Mouse (Mus musculus): ENCODE results near the gene Lca5l. TPM values are rescaled to one million over a fixed set of nuclear protein-coding genes. Genes with fewer than 3 reads are reported as not detected.
A peak's percentile ranks its signal among the peaks of the same experiment; 100 is the strongest.

Lca5l gene
- polyA plus RNA-seq, 1 experiment from 2014 or later: 1.2 TPM

DNA sequence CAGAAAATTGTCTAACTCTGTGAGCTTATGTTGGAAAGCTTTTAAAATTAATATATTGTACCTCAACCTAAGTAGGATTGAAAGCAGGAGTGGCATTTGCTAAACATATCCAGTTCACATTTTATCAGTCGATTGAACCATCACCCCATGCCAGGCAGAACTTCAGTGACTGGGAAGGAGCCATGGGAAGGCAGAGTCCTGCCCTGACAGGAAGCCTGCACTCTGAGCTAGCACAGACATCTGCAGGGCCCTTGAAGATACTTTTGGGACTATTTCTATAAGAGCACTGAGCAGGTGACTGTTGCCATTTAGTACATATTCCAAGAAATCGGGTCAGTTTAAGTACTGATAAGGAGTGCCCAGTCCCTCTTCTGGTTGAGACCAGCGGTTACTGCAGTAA, 29.9 kb upstream of the Lca5l start:
- H3K9me3 ChIP-seq (ENCODE audit: control insufficient read depth, low read length): no peaks in the 10 kb centered on the region
- no peak overlapping the region for H3K4me3 ChIP-seq (ENCODE audit: low read depth, low read length)
- no peak overlapping the region for H3K9ac ChIP-seq (ENCODE audit: low read length)
- no peak overlapping the region for H3K4me2 ChIP-seq
- 87% methylated on average over 3 of the region's 3 CpGs for WGBS
- ATAC-seq (ENCODE audit: low FRiP score): no peak
- H3K4me1 ChIP-seq (ENCODE audit: control insufficient read depth, insufficient read depth, low read length): no peaks in the 10 kb centered on the region
- H3K27me3 ChIP-seq (ENCODE audit: control insufficient read depth, insufficient read depth, low read length): no peaks in the 10 kb centered on the region
- H3K27ac ChIP-seq (ENCODE audit: low read depth, low read length): no peak overlapping the region
- DNase-seq (ENCODE audit: low spot score, missing footprints): no peak
- no peaks in the 10 kb centered on the region for H3K36me3 ChIP-seq (ENCODE audit: control insufficient read depth, insufficient read depth, low read length)

DNA sequence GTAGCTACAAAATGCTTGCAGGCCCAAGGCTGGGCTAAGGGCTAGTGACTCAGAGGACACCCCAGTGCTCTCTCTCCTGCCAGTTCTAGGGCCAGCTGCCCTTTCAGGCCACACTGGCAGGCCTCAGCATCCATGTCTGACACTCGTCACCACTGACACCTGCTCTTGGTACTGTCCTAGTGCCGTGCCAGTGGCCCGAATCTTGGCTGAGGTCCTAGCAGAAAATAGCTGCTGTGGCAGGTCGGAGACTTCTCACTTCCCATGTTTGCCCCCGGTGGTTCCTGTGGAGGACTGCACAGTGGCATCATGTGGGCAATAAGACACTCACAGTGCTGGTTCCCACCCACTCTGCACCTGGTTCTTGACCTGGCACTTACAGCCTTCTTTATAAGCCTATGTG, 29.4 kb upstream of the Lca5l start:
- Histone ChIP-seq H3K36me3 (ENCODE audit: control insufficient read depth, insufficient read depth, low read length) (no peaks in the 10 kb centered on the region), H3K9me3 (ENCODE audit: control insufficient read depth, low read length) (no peaks in the 10 kb centered on the region), H3K9ac (ENCODE audit: low read length) (no peak overlapping the region), H3K27me3 (ENCODE audit: control insufficient read depth, insufficient read depth, low read length) (no peaks in the 10 kb centered on the region), H3K4me2 (no peak overlapping the region), H3K27ac (ENCODE audit: low read depth, low read length) (no peak overlapping the region), H3K4me1 (ENCODE audit: control insufficient read depth, insufficient read depth, low read length) (no peaks in the 10 kb centered on the region), H3K4me3 (ENCODE audit: low read depth, low read length) (no peak overlapping the region)
- no peak for ATAC-seq (ENCODE audit: low FRiP score)
- 82% methylated on average over 5 of the region's 5 CpGs for WGBS
- DNase-seq (ENCODE audit: low spot score, missing footprints): no peak

DNA sequence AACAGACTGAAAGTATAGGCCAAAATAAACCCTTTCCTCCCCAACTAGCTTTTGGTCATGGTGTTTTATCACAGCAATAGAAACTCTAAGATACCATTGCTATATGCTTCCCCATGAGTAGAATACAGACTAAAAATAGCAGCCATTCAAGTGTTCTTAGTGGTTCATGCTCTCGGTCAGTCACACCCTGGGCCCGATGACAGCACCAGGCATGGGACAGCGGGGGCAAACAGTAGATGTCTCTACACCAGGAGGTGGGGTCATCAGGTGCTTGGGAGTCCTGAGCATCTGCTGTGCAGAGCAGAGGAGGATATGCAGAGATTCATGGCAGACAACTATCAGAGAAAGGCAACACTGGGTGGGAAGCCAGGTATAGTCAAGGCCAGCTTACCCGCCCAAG, 21.0 kb upstream of the Lca5l start:
- Histone ChIP-seq H3K27me3 (ENCODE audit: control insufficient read depth, insufficient read depth, low read length) (no peaks in the 10 kb centered on the region), H3K27ac (ENCODE audit: low read depth, low read length) (no peak overlapping the region), H3K4me3 (ENCODE audit: low read depth, low read length) (no peak overlapping the region), H3K9ac (ENCODE audit: low read length) (no peak overlapping the region), H3K4me1 (ENCODE audit: control insufficient read depth, insufficient read depth, low read length) (no peaks in the 10 kb centered on the region), H3K4me2 (no peak overlapping the region), H3K9me3 (ENCODE audit: control insufficient read depth, low read length) (no peaks in the 10 kb centered on the region), H3K36me3 (ENCODE audit: control insufficient read depth, insufficient read depth, low read length) (no peaks in the 10 kb centered on the region)
- DNase-seq (ENCODE audit: low spot score, missing footprints) (no peak), ATAC-seq (ENCODE audit: low FRiP score) (no peak)
- 98% methylated on average over 4 of the region's 4 CpGs for WGBS

DNA sequence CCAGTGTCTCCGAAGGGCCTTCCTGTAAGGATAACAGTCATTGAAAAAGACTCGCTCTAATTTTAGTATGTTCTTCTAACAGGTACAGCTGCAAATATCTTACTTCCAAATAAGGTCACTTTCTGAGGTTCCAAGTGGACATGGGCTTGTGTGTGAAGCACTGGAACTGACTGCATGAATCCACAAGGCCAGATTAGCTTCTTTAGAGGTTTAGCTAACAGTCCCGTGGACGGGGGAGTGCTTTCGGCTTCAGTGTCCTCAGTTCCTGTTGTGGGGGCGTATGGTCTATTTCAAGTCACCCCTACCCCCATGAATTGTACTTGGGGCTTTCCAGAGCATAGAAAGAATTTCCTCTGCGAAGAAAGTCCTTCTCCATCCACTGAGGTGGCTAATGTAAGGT, 18.8 kb upstream of the Lca5l start:
- Histone ChIP-seq H3K4me3 (ENCODE audit: low read depth, low read length) (no peak overlapping the region), H3K4me1 (ENCODE audit: control insufficient read depth, insufficient read depth, low read length) (no peaks in the 10 kb centered on the region), H3K9ac (ENCODE audit: low read length) (no peak overlapping the region), H3K4me2 (no peak overlapping the region), H3K27ac (ENCODE audit: low read depth, low read length) (no peak overlapping the region), H3K9me3 (ENCODE audit: control insufficient read depth, low read length) (no peaks in the 10 kb centered on the region), H3K36me3 (ENCODE audit: control insufficient read depth, insufficient read depth, low read length) (no peaks in the 10 kb centered on the region), H3K27me3 (ENCODE audit: control insufficient read depth, insufficient read depth, low read length) (no peaks in the 10 kb centered on the region)
- ATAC-seq (ENCODE audit: low FRiP score) (no peak), DNase-seq (ENCODE audit: low spot score, missing footprints) (no peak)
- WGBS: 86% methylated on average over 7 of the region's 7 CpGs

DNA sequence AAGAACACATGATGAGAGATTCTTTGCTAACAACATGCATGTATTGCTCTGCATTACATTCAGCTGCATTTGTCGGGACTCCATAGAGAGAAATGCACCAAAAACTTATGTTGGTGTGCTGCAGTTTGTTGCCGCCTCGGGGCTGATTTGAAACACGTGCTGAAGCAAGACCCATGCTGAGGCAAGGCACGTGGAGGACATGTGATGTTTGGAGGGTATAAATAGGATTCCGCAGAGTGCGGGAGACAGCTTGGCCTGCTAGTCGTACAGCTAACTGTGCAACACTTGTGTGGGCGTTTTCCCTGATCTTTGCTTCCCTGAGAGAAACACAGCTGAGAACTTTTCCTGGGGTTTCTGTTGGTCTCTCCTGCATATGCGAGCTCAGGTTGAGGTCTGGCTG, 17.7 kb upstream of the Lca5l start:
- H3K27ac ChIP-seq (ENCODE audit: low read depth, low read length): no peak overlapping the region
- WGBS: 80% methylated on average over 10 of the region's 10 CpGs
- H3K4me1 ChIP-seq (ENCODE audit: control insufficient read depth, insufficient read depth, low read length): no peaks in the 10 kb centered on the region
- H3K4me3 ChIP-seq (ENCODE audit: low read depth, low read length): no peak overlapping the region
- H3K27me3 ChIP-seq (ENCODE audit: control insufficient read depth, insufficient read depth, low read length): no peaks in the 10 kb centered on the region
- no peaks in the 10 kb centered on the region for H3K9me3 ChIP-seq (ENCODE audit: control insufficient read depth, low read length)
- DNase-seq (ENCODE audit: low spot score, missing footprints) (no peak), ATAC-seq (ENCODE audit: low FRiP score) (no peak)
- H3K36me3 ChIP-seq (ENCODE audit: control insufficient read depth, insufficient read depth, low read length): no peaks in the 10 kb centered on the region
- H3K4me2 ChIP-seq: no peak overlapping the region
- H3K9ac ChIP-seq (ENCODE audit: low read length): no peak overlapping the region

DNA sequence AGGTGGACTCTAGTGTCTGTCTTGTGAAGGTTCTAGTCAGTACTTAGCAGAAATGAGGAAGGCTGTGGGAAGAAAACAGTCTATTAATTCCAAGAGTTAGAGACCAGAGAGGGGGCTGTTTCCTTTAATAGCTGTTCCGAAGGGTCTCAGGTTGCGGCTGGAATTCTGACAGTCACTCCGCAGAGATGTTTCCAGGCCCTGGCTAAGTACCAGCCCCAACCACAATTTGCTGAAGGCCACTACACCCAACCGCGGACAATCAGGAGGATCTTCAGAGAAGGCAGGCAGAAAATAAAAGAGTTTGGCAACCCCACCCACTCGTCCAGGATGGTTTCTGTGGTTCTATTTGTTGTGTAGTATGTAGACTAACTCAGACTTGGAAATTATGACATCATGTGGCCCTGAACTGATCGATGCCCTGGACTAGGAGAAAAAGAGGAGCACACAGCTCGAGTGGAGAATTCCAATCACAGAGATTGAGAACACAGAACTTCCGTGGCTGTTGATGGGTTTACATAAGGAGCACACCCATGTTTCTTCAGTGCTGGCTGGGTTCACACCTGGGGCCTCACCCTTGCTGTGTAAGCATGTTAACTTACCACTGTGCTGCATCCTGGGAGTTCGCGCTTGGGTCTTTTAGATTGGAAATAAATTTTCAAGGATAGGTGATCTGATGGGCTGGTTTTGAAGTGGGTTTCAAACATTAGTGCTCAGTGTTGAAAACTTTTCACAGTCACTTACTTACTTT, 9.6 kb upstream of the Lca5l start:
- DNase-seq (ENCODE audit: low spot score, missing footprints): no peak
- 84% methylated on average over 11 of the region's 11 CpGs for WGBS

DNA sequence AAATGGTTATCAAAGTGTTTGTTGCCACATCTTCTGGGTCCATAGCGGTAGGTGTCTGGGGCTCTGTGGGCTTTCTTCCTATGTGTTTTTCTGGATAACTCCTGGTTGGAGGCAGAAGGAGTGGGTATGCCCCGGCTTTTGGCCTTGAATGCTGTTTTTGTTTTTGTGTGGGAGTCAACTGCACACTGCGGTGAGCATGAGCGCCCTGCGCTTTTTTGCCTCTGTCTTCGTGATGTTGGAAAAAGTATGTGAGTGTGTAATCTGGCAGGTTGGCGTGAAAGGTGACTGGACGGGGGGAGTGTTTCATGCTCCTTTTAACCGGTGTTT, 8.6 kb upstream of the Lca5l start:
- H3K4me1 ChIP-seq (ENCODE audit: control insufficient read depth, insufficient read depth, low read length): no peaks in the 10 kb centered on the region; the same call in 1 of the 2 replicates
- ATAC-seq (ENCODE audit: low FRiP score) (no peak), DNase-seq (ENCODE audit: low spot score, missing footprints) (no peak)
- peak overlapping the region; percentile 7; the same call in 1 of the 2 replicates for H3K4me3 ChIP-seq (ENCODE audit: low read depth, low read length)
- WGBS: 39% methylated on average over 9 of the region's 9 CpGs
- H3K36me3 ChIP-seq (ENCODE audit: control insufficient read depth, insufficient read depth, low read length): no peaks in the 10 kb centered on the region
- no peaks in the 10 kb centered on the region for H3K27me3 ChIP-seq (ENCODE audit: control insufficient read depth, insufficient read depth, low read length)
- H3K4me2 ChIP-seq: peak overlapping the region; percentile 42
- no peaks in the 10 kb centered on the region for H3K9me3 ChIP-seq (ENCODE audit: control insufficient read depth, low read length)
- H3K9ac ChIP-seq (ENCODE audit: low read length): peak overlapping the region; percentile 41; the same call in 1 of the 2 replicates
- no peak overlapping the region for H3K27ac ChIP-seq (ENCODE audit: low read depth, low read length)

More for the DNA sequence above, 9.6 kb upstream of the Lca5l start:
- Histone ChIP-seq H3K4me2 (no peak overlapping the region), H3K4me1 (ENCODE audit: control insufficient read depth, insufficient read depth, low read length) (no peaks in the 10 kb centered on the region; the same call in 1 of the 2 replicates), H3K36me3 (ENCODE audit: control insufficient read depth, insufficient read depth, low read length) (no peaks in the 10 kb centered on the region), H3K27me3 (ENCODE audit: control insufficient read depth, insufficient read depth, low read length) (no peaks in the 10 kb centered on the region), H3K9me3 (ENCODE audit: control insufficient read depth, low read length) (no peaks in the 10 kb centered on the region), H3K9ac (ENCODE audit: low read length) (no peak overlapping the region), H3K27ac (ENCODE audit: low read depth, low read length) (no peak overlapping the region), H3K4me3 (ENCODE audit: low read depth, low read length) (no peak overlapping the region)
- ATAC-seq (ENCODE audit: low FRiP score): no peak

DNA sequence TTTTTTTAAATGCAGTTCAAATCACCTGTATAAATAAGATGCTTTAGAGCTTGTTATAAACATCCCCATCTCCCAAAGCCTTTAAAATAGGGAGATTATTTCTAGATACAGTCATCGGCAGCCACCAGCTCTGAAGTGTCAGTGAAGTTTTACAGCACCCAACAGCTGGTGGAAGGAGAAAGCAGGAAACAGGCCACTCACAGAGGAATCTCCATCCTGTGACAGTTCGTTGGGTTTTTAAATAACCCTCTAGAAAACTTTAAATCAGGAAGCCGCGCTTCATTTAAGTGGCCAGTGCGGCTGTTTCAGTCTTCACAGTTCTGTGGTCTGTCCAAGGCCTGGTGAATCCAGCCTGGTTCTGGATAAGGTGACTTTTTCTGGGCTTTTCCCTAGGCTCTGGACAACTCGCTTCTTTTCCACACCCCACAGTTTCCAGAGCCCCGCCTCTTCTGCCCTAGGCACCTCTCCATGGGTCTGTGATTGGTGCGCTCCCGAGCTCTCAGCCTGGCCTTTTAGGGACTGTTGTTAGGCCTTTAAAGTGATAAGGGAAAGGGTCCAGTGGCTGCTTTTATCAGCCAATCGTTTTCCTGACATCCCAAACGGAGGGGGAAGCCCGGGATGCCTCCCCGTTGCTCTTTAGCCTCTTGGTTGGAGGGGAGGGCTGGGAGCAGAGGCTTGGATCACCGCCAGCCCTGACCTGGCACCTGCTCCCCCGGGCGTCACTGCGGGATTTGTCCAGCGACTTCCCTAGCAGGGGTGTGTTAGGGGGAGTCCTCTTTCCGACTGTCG, 8.0 kb upstream of the Lca5l start, which contains the start of gene Sh3bgr:
Gene Sh3bgr, plus strand, starts transcription at position 538 of the 789 bp plus-strand sequence.
- Histone ChIP-seq H3K27ac (ENCODE audit: low read depth, low read length) (no peak within 1 kb of the TSS), H3K36me3 (ENCODE audit: control insufficient read depth, insufficient read depth, low read length) (no peaks in the 10 kb centered on the region), H3K9ac (ENCODE audit: low read length) (peak within 1 kb of the TSS; percentile 41), H3K9me3 (ENCODE audit: control insufficient read depth, low read length) (no peaks in the 10 kb centered on the region), H3K4me1 (ENCODE audit: control insufficient read depth, insufficient read depth, low read length) (no peaks in the 10 kb centered on the region; the same call in 1 of the 2 replicates), H3K4me3 (ENCODE audit: low read depth, low read length) (peak within 1 kb of the TSS; percentile 7; the same call in 1 of the 2 replicates), H3K27me3 (ENCODE audit: control insufficient read depth, insufficient read depth, low read length) (no peaks in the 10 kb centered on the region), H3K4me2 (peak within 1 kb of the TSS; percentile 42)
- 9% methylated on average over 20 of the region's 20 CpGs for WGBS
- ATAC-seq (ENCODE audit: low FRiP score) (peak; percentile 79; the same call in 1 of the 2 replicates), DNase-seq (ENCODE audit: low spot score, missing footprints) (peak; percentile 93)

DNA sequence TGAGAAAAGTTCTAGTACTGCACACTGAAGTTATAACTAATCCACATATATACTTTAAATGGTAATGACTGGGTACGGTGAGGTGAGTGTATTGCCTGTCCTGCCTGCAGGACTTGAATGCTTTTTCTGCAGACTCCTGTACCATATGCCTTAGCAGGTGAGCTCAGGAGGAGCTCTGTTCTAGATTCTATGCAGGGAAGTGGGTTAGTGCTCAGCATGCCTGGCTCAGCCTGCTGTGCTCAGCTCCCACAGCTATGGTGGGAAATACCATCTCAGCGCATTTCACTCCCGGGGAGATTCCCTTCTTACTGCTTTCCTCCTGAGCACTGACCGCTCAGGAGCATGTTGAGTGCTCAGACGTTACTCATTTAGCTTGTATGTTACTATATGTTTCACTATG, 4.5 kb downstream of the Lca5l start:
- DNase-seq (ENCODE audit: low spot score, missing footprints) (no peak), ATAC-seq (ENCODE audit: low FRiP score) (no peak)
- 86% methylated on average over 5 of the region's 5 CpGs for WGBS

More for the DNA sequence above, 4.5 kb downstream of the Lca5l start:
- Histone ChIP-seq H3K4me2 (no peak overlapping the region), H3K36me3 (ENCODE audit: control insufficient read depth, insufficient read depth, low read length) (no peaks in the 10 kb centered on the region), H3K9me3 (ENCODE audit: control insufficient read depth, low read length) (no peaks in the 10 kb centered on the region), H3K27me3 (ENCODE audit: control insufficient read depth, insufficient read depth, low read length) (no peaks in the 10 kb centered on the region), H3K9ac (ENCODE audit: low read length) (no peak overlapping the region), H3K4me1 (ENCODE audit: control insufficient read depth, insufficient read depth, low read length) (peaks cover 5% of the 10 kb centered on the region; the same call in 1 of the 2 replicates), H3K4me3 (ENCODE audit: low read depth, low read length) (no peak overlapping the region), H3K27ac (ENCODE audit: low read depth, low read length) (no peak overlapping the region)
